Mouse (Mus musculus): ENCODE results near the gene Msantd3. TPM values are rescaled to one million over a fixed set of nuclear protein-coding genes. Genes with fewer than 3 reads are reported as not detected.

Gene Msantd3
- polyA plus RNA-seq, 1 experiment from 2014 or later: 34.1 TPM

GRCm38 (mm10) chr4:48596111-48596510, 56.4 kb downstream of the Msantd3 start:
- WGBS: 58% methylated on average over 7 of the region's 7 CpGs
- H3K36me3 ChIP-seq (ENCODE audit: insufficient read depth): no peaks in the 10 kb centered on the region
- no peak overlapping the region for H3K27ac ChIP-seq (ENCODE audit: low read depth)
- DNase-seq: peak; percentile 16
- no peak for ATAC-seq (ENCODE audit: insufficient read depth)
- H3K4me3 ChIP-seq (ENCODE audit: low read depth, low read length): no peak overlapping the region
- H3K4me2 ChIP-seq: no peak overlapping the region
- no peak overlapping the region for H3K9ac ChIP-seq
- no peaks in the 10 kb centered on the region for H3K4me1 ChIP-seq (ENCODE audit: insufficient read depth)
- H3K27me3 ChIP-seq (ENCODE audit: insufficient read depth, low read length): no peaks in the 10 kb centered on the region
- TF ChIP-seq CTCF (IDR thresholded peaks at IDR 0.05; ENCODE audit: low read depth): no peak
- no peaks in the 10 kb centered on the region for H3K9me3 ChIP-seq (ENCODE audit: low read depth, low read length)

- H3K4me3 ChIP-seq (ENCODE audit: low read depth, low read length): no peak overlapping the region
- no peak overlapping the region for H3K4me2 ChIP-seq
- H3K4me1 ChIP-seq (ENCODE audit: insufficient read depth): no peaks in the 10 kb centered on the region
- ATAC-seq (ENCODE audit: insufficient read depth) (no peak), DNase-seq (no peak)
- H3K27me3 ChIP-seq (ENCODE audit: insufficient read depth, low read length): no peaks in the 10 kb centered on the region
- TF ChIP-seq CTCF (IDR thresholded peaks at IDR 0.05; ENCODE audit: low read depth): no peak
- H3K9me3 ChIP-seq (ENCODE audit: low read depth, low read length): no peaks in the 10 kb centered on the region
- no peak overlapping the region for H3K9ac ChIP-seq
- peaks cover 21% of the 10 kb centered on the region; the same call in 1 of the 2 replicates for H3K36me3 ChIP-seq (ENCODE audit: insufficient read depth)
- WGBS: 88% methylated on average over 3 of the region's 3 CpGs
- H3K27ac ChIP-seq (ENCODE audit: low read depth): no peak overlapping the region
Measured at GRCm38 (mm10) chr4:48605650-48606049, 65.9 kb downstream of the Msantd3 start.

- Histone ChIP-seq H3K27ac (ENCODE audit: low read depth) (no peak overlapping the region), H3K4me3 (ENCODE audit: low read depth, low read length) (no peak overlapping the region), H3K4me1 (ENCODE audit: insufficient read depth) (no peaks in the 10 kb centered on the region), H3K4me2 (no peak overlapping the region), H3K36me3 (ENCODE audit: insufficient read depth) (peaks cover 29% of the 10 kb centered on the region), H3K9me3 (ENCODE audit: low read depth, low read length) (no peaks in the 10 kb centered on the region), H3K9ac (no peak overlapping the region), H3K27me3 (ENCODE audit: insufficient read depth, low read length) (no peaks in the 10 kb centered on the region)
- 86% methylated on average over 9 of the region's 9 CpGs for WGBS
- no peak for TF ChIP-seq CTCF (IDR thresholded peaks at IDR 0.05; ENCODE audit: low read depth)
- ATAC-seq (ENCODE audit: insufficient read depth): no peak
- DNase-seq: no peak
Measured at GRCm38 (mm10) chr4:48609485-48609884, 69.8 kb downstream of the Msantd3 start.

GRCm38 (mm10) chr4:48610251-48610650, 70.5 kb downstream of the Msantd3 start:
- Histone ChIP-seq H3K4me1 (ENCODE audit: insufficient read depth) (no peaks in the 10 kb centered on the region), H3K4me2 (no peak overlapping the region), H3K27me3 (ENCODE audit: insufficient read depth, low read length) (no peaks in the 10 kb centered on the region), H3K9ac (no peak overlapping the region), H3K4me3 (ENCODE audit: low read depth, low read length) (no peak overlapping the region), H3K27ac (ENCODE audit: low read depth) (no peak overlapping the region), H3K9me3 (ENCODE audit: low read depth, low read length) (no peaks in the 10 kb centered on the region), H3K36me3 (ENCODE audit: insufficient read depth) (peaks cover 28% of the 10 kb centered on the region)
- 92% methylated on average over 6 of the region's 6 CpGs for WGBS
- ATAC-seq (ENCODE audit: insufficient read depth) (no peak), DNase-seq (no peak)
- no peak for TF ChIP-seq CTCF (IDR thresholded peaks at IDR 0.05; ENCODE audit: low read depth)

Other genes starting within 250 kb of the Msantd3 start
- gene Tex10, start 66.5 kb upstream of the Msantd3 start, polyA plus RNA-seq (2014; fragmentation: Nextera tagmentation; extraction: Ambion mirVana): 71.4 and 73.3 TPM in 2 replicates
- gene Tmeff1, start 45.2 kb downstream of the Msantd3 start, polyA plus RNA-seq (2014; fragmentation: Nextera tagmentation; extraction: Ambion mirVana): 77.7 and 84.0 TPM in 2 replicates
- gene Cavin4, start 123.6 kb downstream of the Msantd3 start, polyA plus RNA-seq (2014; fragmentation: Nextera tagmentation; extraction: Ambion mirVana): 0.91 and 1.6 TPM in 2 replicates

Measured in lung, embryonic 14.5 days (tissue).